Mouse (Mus musculus): ENCODE measurements at regions not wholly inside any gene's neighbourhood (a gene's known extent, or its start where the extent isn't known, plus 50 kb on each side); places are given as distances from the start of the nearest gene placed in this dataset.

DNA sequence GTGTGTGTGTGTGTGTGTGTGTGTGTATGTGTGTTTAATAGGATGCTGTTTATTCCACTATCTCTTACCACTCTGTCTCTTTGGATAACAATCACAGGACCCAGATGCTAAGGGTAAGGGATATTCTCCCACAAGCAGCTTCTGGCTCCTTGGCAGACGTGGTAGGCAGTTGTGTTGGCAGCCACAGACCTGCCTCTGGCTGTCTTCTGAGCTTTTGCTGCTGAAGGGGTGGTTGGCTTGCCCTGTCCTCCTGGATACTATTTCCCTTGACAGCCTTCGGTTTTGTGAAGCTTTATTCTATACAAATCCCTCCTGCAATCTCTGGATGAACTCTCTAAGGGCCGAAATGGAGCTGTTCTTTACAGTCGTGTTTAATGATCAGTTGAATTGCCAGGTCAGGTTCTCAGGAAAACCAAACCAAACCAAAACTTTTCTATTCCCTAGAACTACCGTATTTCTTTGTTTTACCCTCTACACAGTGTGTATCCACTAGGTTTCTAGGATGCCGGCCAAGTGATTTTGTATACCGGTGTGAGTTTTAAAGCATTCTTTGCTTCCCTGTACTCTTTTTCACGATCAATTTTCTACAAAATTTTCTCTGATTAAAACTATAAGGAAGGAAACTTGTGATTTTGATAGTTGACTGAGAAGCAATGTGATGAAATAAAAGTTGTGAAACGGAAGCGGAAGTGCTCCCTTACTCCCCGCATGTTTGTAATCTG, 426.8 kb upstream of the Tbc1d2b start:
- TF ChIP-seq CTCF (IDR thresholded peaks at IDR 0.05; ENCODE audit: borderline replicate concordance, insufficient read depth, low read length), result no peak
- TF ChIP-seq POLR2A (IDR thresholded peaks at IDR 0.05; ENCODE audit: low read depth, low read length), result no peak

Measured in embryonic fibroblast, embryonic 13.5 days (primary cell).